Mouse (Mus musculus): ENCODE data around the gene Ttc7. TPM values are rescaled to one million over a fixed set of nuclear protein-coding genes. Genes with fewer than 3 reads are reported as not detected.
A peak's percentile ranks its signal among the peaks of the same experiment; 100 is the strongest.

Gene Ttc7
- total RNA-seq (2012; rRNA removed) (19.9 and 22.8 TPM in 2 replicates), polyA plus RNA-seq (2012; ENCODE audit: insufficient read depth in 1 of 2, insufficient read length in 2 of 2, low read depth in 1 of 2, low replicate concordance in 2 of 2, missing spikeins in 1 of 2) (10 to 100 TPM in 1 of 2 experiments, not detected in 1; 42.4 TPM)

DNA sequence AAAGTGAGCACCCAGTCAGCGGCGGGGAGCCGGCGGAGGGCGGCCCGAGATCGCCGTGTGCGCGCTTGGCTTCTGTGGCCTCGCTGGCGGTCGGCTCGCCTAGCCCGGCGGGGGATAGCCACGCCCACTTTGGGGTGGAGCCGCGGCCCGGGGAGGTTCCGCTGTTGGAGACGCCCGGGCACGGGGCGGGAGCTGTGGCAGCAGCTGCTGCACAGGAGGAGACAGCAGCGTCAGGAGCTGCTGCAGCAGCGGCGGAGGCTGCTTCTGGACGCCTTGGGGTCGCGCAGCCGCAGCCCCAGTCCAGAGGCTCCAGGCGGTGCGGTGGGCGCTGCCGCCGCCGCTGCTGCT lies at the start of gene Ttc7:
TSS of gene Ttc7 (plus strand) at position 181 of the 348 bp plus-strand sequence.
- peaks cover 12% of the 10 kb centered on the region for H3K79me2 ChIP-seq (ENCODE audit: control insufficient read depth, insufficient read depth, low read length, poor library complexity)
- H3K9ac ChIP-seq (ENCODE audit: control insufficient read depth, low read depth, low read length, poor library complexity, severe bottlenecking), result peak within 1 kb of the TSS; percentile 93
- no peaks in the 10 kb centered on the region for H3K27me3 ChIP-seq (ENCODE audit: control insufficient read depth in 1 of 2, insufficient read depth in 2 of 2, low read length in 2 of 2)
- peak within 1 kb of the TSS; percentile 79 to 93 for H3K4me3 ChIP-seq (ENCODE audit: control insufficient read depth in 1 of 2, insufficient read depth in 1 of 2, low read depth in 2 of 2, low read length in 2 of 2)
- peaks cover 0 to 9% of the 10 kb centered on the region in 2 experiments; a peak in 2 of 4 replicates for H3K4me1 ChIP-seq (ENCODE audit: control insufficient read depth in 1 of 2, insufficient read depth in 2 of 2, low read length in 2 of 2)
- 0 out of 4 replicates have a peak, but pooled peaks cover 0 to 4% of the 10 kb centered on the region in 2 experiments for H3K36me3 ChIP-seq (ENCODE audit: control insufficient read depth in 1 of 2, insufficient read depth in 2 of 2, low read length in 2 of 2)
- no peaks in the 10 kb centered on the region for H3K9me3 ChIP-seq (replicated peaks; ENCODE audit: insufficient read depth, low read length)
- peak within 1 kb of the TSS; percentile 84 for H3K27ac ChIP-seq (ENCODE audit: control insufficient read depth, low read depth, low read length)
- DNase-seq (ENCODE audit: low read depth, low spot score), result peak; percentile 96
- TF ChIP-seq TBP (IDR thresholded peaks at IDR 0.05; ENCODE audit: low read depth, low read length) (peak; percentile 22; the same call in 1 of the 2 replicates), ZC3H11A (IDR thresholded peaks at IDR 0.05; ENCODE audit: low read depth, low read length) (no peak), E2F4 (IDR thresholded peaks at IDR 0.05; ENCODE audit: borderline replicate concordance, low read depth, low read length) (no peak), SMC3 (IDR thresholded peaks at IDR 0.05; ENCODE audit: low read depth, low read length) (no peak), RAD21 (IDR thresholded peaks at IDR 0.05; ENCODE audit: low read depth, low read length) (no peak), MYC (IDR thresholded peaks at IDR 0.05; ENCODE audit: low read depth, low read length) (no peak), GATA1 (IDR thresholded peaks at IDR 0.05; ENCODE audit: low read depth, low read length) (no peak), TAL1 (IDR thresholded peaks at IDR 0.05; ENCODE audit: low read length) (no peak), ETS1 (IDR thresholded peaks at IDR 0.05; ENCODE audit: low read depth, low read length) (peak; percentile 55), KAT2A (conservative IDR thresholded peaks at IDR 0.05; ENCODE audit: low read depth, low read length) (no peak; the same call in 1 of the 2 replicates), POLR2AphosphoS5 (IDR thresholded peaks at IDR 0.05; ENCODE audit: borderline replicate concordance, low read depth, low read length) (no peak), ZMIZ1 (IDR thresholded peaks at IDR 0.05; ENCODE audit: low read depth, low read length) (peak; percentile 92), MAX (IDR thresholded peaks at IDR 0.05; ENCODE audit: low read length) (no peak; the same call in none of the 2 replicates), USF1 (IDR thresholded peaks at IDR 0.05; ENCODE audit: low read depth, low read length) (no peak), GABPA (IDR thresholded peaks at IDR 0.05; ENCODE audit: low read depth, low read length) (no peak), MXI1 (IDR thresholded peaks at IDR 0.05; ENCODE audit: low read depth, low read length) (peak; percentile 59), ELF1 (IDR thresholded peaks at IDR 0.05; ENCODE audit: low read depth, low read length) (peak; percentile 34; the same call in 1 of the 2 replicates), TCF12 (IDR thresholded peaks at IDR 0.05; ENCODE audit: low read depth, low read length) (peak; percentile 69), POLR2A (IDR thresholded peaks at IDR 0.05; ENCODE audit: control insufficient read depth in 1 of 2, insufficient read depth in 1 of 2, low read depth in 1 of 2, low read length in 2 of 2, poor library complexity in 1 of 2) (peak; percentile 72 to 84; a peak in 3 of 4 replicates), MAFK (IDR thresholded peaks at IDR 0.05; ENCODE audit: borderline replicate concordance, low read depth, low read length) (no peak), NELFE (IDR thresholded peaks at IDR 0.05; ENCODE audit: low read depth, low read length) (peak; percentile 72), EP300 (IDR thresholded peaks at IDR 0.05; ENCODE audit: low read depth in 1 of 2, low read length in 2 of 2) (no peak), SIN3A (IDR thresholded peaks at IDR 0.05; ENCODE audit: low read length) (peak; percentile 18; the same call in 1 of the 2 replicates), USF2 (IDR thresholded peaks at IDR 0.05; ENCODE audit: borderline replicate concordance in 1 of 2, insufficient read depth in 1 of 2, low read depth in 1 of 2, low read length in 2 of 2) (no peak), HCFC1 (IDR thresholded peaks at IDR 0.05; ENCODE audit: low read depth, low read length) (no peak), BHLHE40 (IDR thresholded peaks at IDR 0.05; ENCODE audit: borderline replicate concordance, low read depth, low read length) (no peak), ZNF384 (IDR thresholded peaks at IDR 0.05; ENCODE audit: low read depth, low read length) (no peak), UBTF (IDR thresholded peaks at IDR 0.05; ENCODE audit: borderline replicate concordance, insufficient read depth, low read depth, low read length) (no peak), POLR2AphosphoS2 (IDR thresholded peaks at IDR 0.05; ENCODE audit: low read length) (peak; percentile 67; the same call in 1 of the 2 replicates), MYB (IDR thresholded peaks at IDR 0.05; ENCODE audit: low read depth, low read length) (no peak), NRF1 (IDR thresholded peaks at IDR 0.05; ENCODE audit: insufficient read depth, low read depth, low read length, poor library complexity, severe bottlenecking) (peak; percentile 52), ZKSCAN1 (IDR thresholded peaks at IDR 0.05; ENCODE audit: low read depth, low read length) (no peak), CHD1 (IDR thresholded peaks at IDR 0.05; ENCODE audit: low read depth, low read length) (no peak), CTCF (IDR thresholded peaks at IDR 0.05 in 2 of 3, conservative IDR thresholded peaks at IDR 0.05 in 1 of 3; ENCODE audit: control insufficient read depth in 1 of 3, insufficient read depth in 1 of 3, low read depth in 2 of 3, low read length in 3 of 3, poor library complexity in 1 of 3, severe bottlenecking in 1 of 3) (no peak), MAZ (IDR thresholded peaks at IDR 0.05; ENCODE audit: low read depth, low read length) (peak; percentile 64; the same call in 1 of the 2 replicates), MEF2A (IDR thresholded peaks at IDR 0.05; ENCODE audit: extremely low read depth, insufficient replicate concordance, low read depth, low read length, poor library complexity, severe bottlenecking) (no peak; the same call in 1 of the 2 replicates), CHD2 (IDR thresholded peaks at IDR 0.05; ENCODE audit: low read length) (no peak)

Measured in MEL (cell line).